Mouse (Mus musculus) regulatory T cell (primary cell): ENCODE results near the gene Hcfc1r1.

ENCODE experiments used
- in situ Hi-C: fragments of 300-600 bp; cut with MboI, MseI; formaldehyde crosslinking; loops from one replicate; pipeline ENCODE4 v1.15.1; 2025; ENCODE audit warnings: high pct_unique_total_duplicates

Hcfc1r1 gene

GRCm38 (mm10) chr17:23675127-23675526 is 1.7 kb downstream of the Hcfc1r1 start:
- in situ Hi-C loops = no loop called here

- in situ Hi-C loops = no loop called here
Measured at GRCm38 (mm10) chr17:23675564-23676281, 2.3 kb downstream of the Hcfc1r1 start.

- in situ Hi-C loops = no loop called here
Measured at GRCm38 (mm10) chr17:23676473-23677031, 3.2 kb downstream of the Hcfc1r1 start.

GRCm38 (mm10) chr17:23677236-23677679 is 3.9 kb downstream of the Hcfc1r1 start, which contains the start of gene Tnfrsf12a:
TSS of gene Tnfrsf12a (minus strand) at chr17:23677468.
- in situ Hi-C loops = no loop called here

- in situ Hi-C loops = no loop called here
Measured at GRCm38 (mm10) chr17:23679127-23679835, 5.9 kb downstream of the Hcfc1r1 start, which contains the start of gene Cldn6. TSS of gene Cldn6 (plus strand) at chr17:23679249.

GRCm38 (mm10) chr17:23680336-23680735 is 6.9 kb downstream of the Hcfc1r1 start:
- in situ Hi-C loops = no loop called here

GRCm38 (mm10) chr17:23681086-23681485 is 7.7 kb downstream of the Hcfc1r1 start:
- in situ Hi-C loops = no loop called here

- in situ Hi-C loops = no loop called here
Measured at GRCm38 (mm10) chr17:23682092-23682491, 8.7 kb downstream of the Hcfc1r1 start.

- in situ Hi-C loops = no loop called here
Measured at GRCm38 (mm10) chr17:23682530-23682929, 9.1 kb downstream of the Hcfc1r1 start.

- in situ Hi-C loops = no loop called here
Measured at GRCm38 (mm10) chr17:23683226-23683625, 9.8 kb downstream of the Hcfc1r1 start.

GRCm38 (mm10) chr17:23683856-23684672 is 10.7 kb downstream of the Hcfc1r1 start, which contains the start of gene Cldn9:
TSS of gene Cldn9 (minus strand) at chr17:23684026.
- in situ Hi-C loops = no loop called here

GRCm38 (mm10) chr17:23694491-23694890 is 21.1 kb downstream of the Hcfc1r1 start:
- in situ Hi-C loops = no loop called here

- in situ Hi-C loops = no loop called here
Measured at GRCm38 (mm10) chr17:23695801-23696200, 22.4 kb downstream of the Hcfc1r1 start.

- in situ Hi-C loops = no loop called here
Measured at GRCm38 (mm10) chr17:23699131-23700077, 26.0 kb downstream of the Hcfc1r1 start.

- in situ Hi-C loops = no loop called here
Measured at GRCm38 (mm10) chr17:23700079-23700478, 26.7 kb downstream of the Hcfc1r1 start.

- in situ Hi-C loops = no loop called here
Measured at GRCm38 (mm10) chr17:23703301-23703700, 29.9 kb downstream of the Hcfc1r1 start.

- in situ Hi-C loops = loop anchor here (5.0 kb wide), 1 partner anchor 37 kb away; no protein-coding TSS in a partner anchor
Measured at GRCm38 (mm10) chr17:23704741-23705140, 31.3 kb downstream of the Hcfc1r1 start.

GRCm38 (mm10) chr17:23705525-23706104 is 32.2 kb downstream of the Hcfc1r1 start:
- in situ Hi-C loops = loop anchor here (5.0 kb wide), 1 partner anchor 38 kb away; no protein-coding TSS in a partner anchor

GRCm38 (mm10) chr17:23706212-23706611 is 32.8 kb downstream of the Hcfc1r1 start:
- in situ Hi-C loops = loop anchor here (5.0 kb wide), 1 partner anchor 39 kb away; no protein-coding TSS in a partner anchor

- in situ Hi-C loops = loop anchor here (10.0 kb wide), 1 partner anchor 1642 kb away; no protein-coding TSS in a partner anchor
Measured at GRCm38 (mm10) chr17:23717003-23717402, 43.6 kb downstream of the Hcfc1r1 start.
